Mouse (Mus musculus) liver, adult 2 months (tissue): Measurements from ENCODE around the gene Car11. TPM values are rescaled to one million over a fixed set of nuclear protein-coding genes. Genes with fewer than 3 reads are reported as not detected.

Experiments used
- DNase-seq: peaks from one replicate; pipeline ENCODE4 v3.0.0-alpha.2; 2011; ENCODE audit warnings: low read depth, low spot score; ENCODE audit errors: extremely low read depth
- H3K27ac ChIP-seq: fragments of 200-500 bp; replicated peaks from 2 replicates; pipeline ENCODE4 v1.5.1; 2012; ENCODE audit warnings: low read depth, mild to moderate bottlenecking, control low read depth, inconsistent platforms, low read length; ENCODE audit not compliant: insufficient read depth
- H3K27me3 ChIP-seq: fragments of 200-500 bp; 2 replicates; pipeline ENCODE4 v1.6.1; 2012; ENCODE audit warnings: mild to moderate bottlenecking, moderate library complexity, low read length, inconsistent platforms; ENCODE audit not compliant: control insufficient read depth, insufficient read depth
- H3K36me3 ChIP-seq: fragments of 200-500 bp; 2 replicates; pipeline ENCODE4 v1.6.1; 2012; ENCODE audit warnings: low read length, inconsistent platforms; ENCODE audit not compliant: control insufficient read depth, insufficient read depth
- H3K4me1 ChIP-seq: fragments of 200-500 bp; 2 replicates; pipeline ENCODE4 v1.6.1; 2011; ENCODE audit warnings: low read length; ENCODE audit not compliant: control insufficient read depth, insufficient read depth
- H3K4me3 ChIP-seq: fragments of 200-500 bp; 2 replicates; pipeline ENCODE4 v1.5.1; 2011; ENCODE audit warnings: low read depth, mild to moderate bottlenecking, control low read depth, low read length, moderate library complexity; ENCODE audit not compliant: insufficient read depth
- H3K79me2 ChIP-seq: fragments of 200-500 bp; 2 replicates; pipeline ENCODE4 v1.6.1; 2012; ENCODE audit warnings: inconsistent platforms, mild to moderate bottlenecking, low read length, moderate library complexity; ENCODE audit not compliant: control insufficient read depth, insufficient read depth
- H3K9ac ChIP-seq: fragments of 200-500 bp; 2 replicates; pipeline ENCODE4 v1.6.1; 2012; ENCODE audit warnings: low read depth, mild to moderate bottlenecking, control low read depth, inconsistent platforms, low read length
- CTCF ChIP-seq: fragments of 200-500 bp; IDR thresholded peaks from 2 replicates; pipeline ENCODE4 v1.5.1; 2011; ENCODE audit warnings: low read depth, low read length, control low read depth
- POLR2A ChIP-seq: fragments of 200-500 bp; IDR thresholded peaks from 2 replicates; pipeline ENCODE4 v1.6.1; 2011; ENCODE audit warnings: low read length, control low read depth; ENCODE audit not compliant: insufficient read depth; ENCODE audit errors: extremely low read depth
- WGBS: fragments of 180-500 bp; shearing (Covaris S2); methylation state at CpG from one replicate; pipeline ENCODE4 v1.1.7; 2018; 5-methylcytosine and 5-hydroxymethylcytosine counted together
- polyA plus RNA-seq: library from polyadenylated mRNA; depleted of rRNA; stranded (reverse); fragments of >200 nt; gene quantifications from 2 replicates; pipeline ENCODE4 v1.2.3, GENCODE M21; 2012
- total RNA-seq: library from RNA; depleted of rRNA; stranded (reverse); fragments of >200 nt; gene quantifications from 2 replicates; pipeline ENCODE4 v1.2.3, GENCODE M21; 2014

Car11 gene
- total and polyA plus RNA-seq, 2 experiments, result 0.09 to 0.59 TPM

DNA sequence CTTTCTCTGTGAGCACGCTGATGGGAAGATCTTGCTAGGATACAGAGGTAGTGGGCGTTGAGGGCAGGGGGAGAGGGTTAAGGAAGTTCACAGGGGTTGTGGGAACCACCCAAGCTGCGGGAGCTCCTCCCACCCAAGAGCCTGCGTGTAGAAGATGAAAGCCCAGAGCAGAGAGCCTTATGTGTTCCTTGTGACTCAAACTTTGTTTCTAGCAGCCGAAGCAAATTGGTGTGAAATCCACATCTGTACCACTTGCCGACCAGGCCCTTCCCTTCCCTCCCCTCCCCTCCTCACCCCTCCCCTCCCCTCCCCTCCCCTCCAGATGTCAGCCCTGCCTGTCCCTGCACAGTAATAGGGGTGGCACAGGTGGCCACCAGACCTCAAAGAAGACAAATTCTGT is 4.5 kb upstream of the Car11 start:
- H3K9ac ChIP-seq, result no peak overlapping the region
- WGBS, result 65% methylated on average over 6 of the region's 6 CpGs

DNA sequence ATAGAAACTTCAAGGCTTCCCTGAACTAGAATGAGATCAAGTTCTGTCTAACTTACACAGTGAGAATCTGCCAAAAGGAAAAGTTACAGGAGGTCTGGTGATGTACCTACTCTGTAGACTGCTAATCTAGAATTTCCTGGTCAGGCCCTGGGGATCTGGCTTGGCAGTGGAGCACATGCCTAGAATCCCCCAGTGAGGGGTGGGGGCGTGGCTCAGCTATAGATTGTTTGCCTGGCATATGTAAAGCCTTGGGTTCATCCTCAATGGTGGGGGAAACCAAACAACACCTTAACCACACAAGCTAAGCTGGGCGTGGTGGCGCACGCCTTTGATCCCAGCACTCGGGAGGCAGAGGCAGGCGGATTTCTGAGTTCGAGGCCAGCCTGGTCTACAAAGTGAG is 1.7 kb upstream of the Car11 start:
- WGBS, result 86% methylated on average over 7 of the region's 7 CpGs
- H3K36me3 ChIP-seq, result no peaks in the 10 kb centered on the region
- H3K4me3 ChIP-seq, result no peak overlapping the region
- no peak for DNase-seq
- no peak for TF ChIP-seq CTCF
- no peak for TF ChIP-seq POLR2A
- H3K27ac ChIP-seq, result no peak overlapping the region
- H3K27me3 ChIP-seq, result peaks cover 7% of the 10 kb centered on the region; the same call in 1 of the 2 replicates
- no peak overlapping the region for H3K9ac ChIP-seq
- H3K79me2 ChIP-seq, result no peaks in the 10 kb centered on the region
- peaks cover 9% of the 10 kb centered on the region for H3K4me1 ChIP-seq

More for the DNA sequence above, 4.5 kb upstream of the Car11 start:
- no peak for TF ChIP-seq POLR2A
- H3K4me3 ChIP-seq, result no peak overlapping the region
- H3K27ac ChIP-seq, result no peak overlapping the region
- H3K4me1 ChIP-seq, result peaks cover 4% of the 10 kb centered on the region; the same call in 1 of the 2 replicates
- H3K36me3 ChIP-seq, result no peaks in the 10 kb centered on the region
- DNase-seq, result no peak
- H3K79me2 ChIP-seq, result no peaks in the 10 kb centered on the region
- H3K27me3 ChIP-seq, result peaks cover 5% of the 10 kb centered on the region; the same call in 1 of the 2 replicates

DNA sequence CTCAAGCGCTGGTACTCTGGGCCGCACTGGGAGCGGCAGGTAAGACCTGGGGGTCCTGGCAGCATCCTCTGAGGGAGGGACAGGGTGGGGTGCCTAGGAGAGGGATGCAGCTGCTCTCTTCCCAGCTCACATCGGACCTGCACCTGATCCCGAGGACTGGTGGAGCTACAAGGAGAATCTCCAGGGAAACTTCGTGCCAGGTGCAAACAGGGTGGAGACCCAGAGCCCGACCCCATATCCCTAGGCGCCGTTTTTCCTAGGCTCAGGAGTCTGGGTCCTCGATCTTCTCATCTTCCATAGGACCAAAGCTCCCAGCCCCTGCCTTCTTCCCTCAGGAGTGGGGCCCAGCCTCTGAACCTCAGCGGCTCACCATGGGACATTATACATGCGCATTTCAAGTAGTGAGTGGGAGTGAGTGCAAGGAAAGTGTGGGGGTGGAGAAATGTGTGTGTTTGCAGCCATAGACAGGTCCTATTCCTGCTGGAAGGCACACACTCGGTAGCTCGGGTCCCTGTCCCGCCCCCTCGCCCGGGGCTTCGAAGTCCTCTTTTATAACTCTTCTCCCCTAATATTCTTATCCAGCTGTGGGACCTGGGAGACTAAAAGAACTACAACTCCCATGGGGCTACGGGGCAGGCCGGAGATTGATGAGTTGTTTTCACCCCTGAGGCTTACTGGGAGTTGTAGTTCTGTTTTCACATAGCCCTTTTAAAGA is 815 bp downstream of the Car11 start:
- Histone ChIP-seq H3K9ac (peak overlapping the region; percentile 67), H3K36me3 (no peaks in the 10 kb centered on the region), H3K4me3 (peak overlapping the region; percentile 37; the same call in 1 of the 2 replicates), H3K4me1 (peaks cover 12% of the 10 kb centered on the region), H3K79me2 (no peaks in the 10 kb centered on the region), H3K27me3 (peaks cover 7% of the 10 kb centered on the region; the same call in 1 of the 2 replicates), H3K27ac (no peak overlapping the region)
- WGBS, result 4% methylated on average over 19 of the region's 20 CpGs
- TF ChIP-seq POLR2A (no peak), CTCF (no peak)
- DNase-seq, result peak; percentile 75

DNA sequence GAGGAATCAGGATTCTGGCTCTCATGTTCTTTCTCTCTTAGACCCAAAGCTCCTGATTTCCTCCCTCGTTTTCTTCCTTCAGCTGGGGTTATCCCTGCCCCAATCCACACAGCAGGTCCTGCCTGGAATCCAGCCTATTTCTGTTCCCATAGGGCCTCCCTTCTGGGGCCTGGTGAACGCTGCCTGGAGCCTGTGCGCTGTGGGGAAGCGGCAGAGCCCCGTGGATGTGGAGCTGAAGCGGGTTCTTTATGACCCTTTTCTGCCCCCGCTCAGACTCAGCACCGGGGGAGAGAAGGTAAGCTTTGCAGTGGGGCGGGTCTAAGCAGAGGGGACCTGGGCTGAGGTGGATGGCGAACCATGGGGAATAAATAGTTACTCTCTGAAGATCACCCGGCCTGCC is 1.4 kb downstream of the Car11 start:
- H3K4me1 ChIP-seq, result peaks cover 12% of the 10 kb centered on the region
- no peak overlapping the region for H3K27ac ChIP-seq
- no peaks in the 10 kb centered on the region for H3K79me2 ChIP-seq
- H3K9ac ChIP-seq, result no peak overlapping the region
- H3K27me3 ChIP-seq, result peaks cover 7% of the 10 kb centered on the region; the same call in 1 of the 2 replicates
- no peak for DNase-seq
- no peak overlapping the region for H3K4me3 ChIP-seq
- WGBS, result 46% methylated on average over 11 of the region's 11 CpGs
- TF ChIP-seq CTCF, result no peak
- TF ChIP-seq POLR2A, result no peak
- H3K36me3 ChIP-seq, result no peaks in the 10 kb centered on the region

DNA sequence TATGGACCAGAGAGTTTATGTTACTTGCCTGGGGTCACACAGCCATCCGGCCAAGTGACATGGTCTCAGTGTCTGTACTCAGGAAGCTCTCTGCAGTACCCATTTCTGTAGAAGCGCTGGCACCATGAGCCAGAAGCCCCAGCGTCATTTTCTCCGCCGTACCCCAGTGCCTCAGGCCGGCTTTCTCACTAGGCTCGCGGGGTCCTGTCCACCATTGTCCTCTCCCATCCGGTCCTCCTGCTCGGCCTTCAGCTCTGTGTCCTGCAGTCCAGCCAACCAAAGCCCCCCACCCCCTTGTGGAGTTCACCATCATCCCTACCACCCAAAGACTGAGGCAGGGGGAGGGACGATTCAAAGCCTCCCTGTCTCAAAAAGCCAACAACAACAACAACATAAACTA is 2.0 kb downstream of the Car11 start:
- H3K36me3 ChIP-seq, result no peaks in the 10 kb centered on the region
- TF ChIP-seq CTCF (no peak), POLR2A (no peak)

DNA sequence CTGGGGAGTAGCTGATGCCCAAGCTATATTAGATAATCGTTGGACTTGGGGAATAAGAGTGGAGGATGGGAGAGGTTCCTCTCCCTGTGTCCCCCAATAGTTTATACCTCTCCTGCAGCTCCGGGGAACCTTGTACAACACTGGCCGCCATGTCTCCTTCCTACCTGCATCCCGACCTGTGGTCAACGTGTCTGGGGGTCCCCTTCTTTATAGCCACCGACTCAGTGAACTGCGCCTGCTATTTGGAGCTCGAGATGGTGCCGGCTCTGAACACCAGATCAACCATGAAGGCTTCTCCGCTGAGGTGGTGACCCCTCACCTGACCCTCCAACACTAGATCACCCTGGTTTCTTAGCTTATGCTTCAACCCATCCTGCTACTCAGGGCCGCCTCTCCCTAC is 2.7 kb downstream of the Car11 start:
- peaks cover 7% of the 10 kb centered on the region; the same call in 1 of the 2 replicates for H3K27me3 ChIP-seq
- H3K27ac ChIP-seq, result no peak overlapping the region
- no peaks in the 10 kb centered on the region; the same call in 1 of the 2 replicates for H3K79me2 ChIP-seq
- no peaks in the 10 kb centered on the region for H3K36me3 ChIP-seq
- H3K4me3 ChIP-seq, result no peak overlapping the region
- 93% methylated on average over 11 of the region's 11 CpGs for WGBS
- H3K9ac ChIP-seq, result no peak overlapping the region
- H3K4me1 ChIP-seq, result peaks cover 12% of the 10 kb centered on the region
- no peak for DNase-seq
- no peak for TF ChIP-seq CTCF
- no peak for TF ChIP-seq POLR2A

More for the DNA sequence above, 2.0 kb downstream of the Car11 start:
- no peak overlapping the region for H3K4me3 ChIP-seq
- H3K27ac ChIP-seq, result no peak overlapping the region
- peaks cover 7% of the 10 kb centered on the region; the same call in 1 of the 2 replicates for H3K27me3 ChIP-seq
- H3K4me1 ChIP-seq, result peaks cover 12% of the 10 kb centered on the region
- 89% methylated on average over 11 of the region's 11 CpGs for WGBS
- H3K79me2 ChIP-seq, result no peaks in the 10 kb centered on the region; the same call in 1 of the 2 replicates
- DNase-seq, result no peak
- H3K9ac ChIP-seq, result no peak overlapping the region
